Mouse (Mus musculus) liver, embryonic 13.5 days (tissue): Measurements from ENCODE around the gene Tmem45a2. TPM values are rescaled to one million over a fixed set of nuclear protein-coding genes. Genes with fewer than 3 reads are reported as not detected.

ENCODE experiments used
- ATAC-seq: fragments of 200-750 bp; cut with Nextera tagmentation; 2 replicates; pipeline ENCODE4 v1.8.0; 2017; ENCODE audit warnings: low read depth, mild to moderate bottlenecking, moderate number of reproducible peaks, moderate library complexity
- DNase-seq: peaks from one replicate; pipeline ENCODE4 v3.0.0; 2022
- H3K27ac ChIP-seq: fragments of 300-500 bp; sonication (generic); 2 replicates; pipeline ENCODE4 v1.5.1; 2015; ENCODE audit warnings: moderate library complexity, mild to moderate bottlenecking, inconsistent platforms
- H3K27me3 ChIP-seq: fragments of 300-500 bp; sonication (generic); 2 replicates; pipeline ENCODE4 v1.6.1; 2015; ENCODE audit warnings: mild to moderate bottlenecking, inconsistent platforms
- H3K36me3 ChIP-seq: fragments of 300-500 bp; sonication (generic); 2 replicates; pipeline ENCODE4 v1.6.1; 2015; ENCODE audit warnings: mild to moderate bottlenecking, inconsistent platforms
- H3K4me1 ChIP-seq: fragments of 300-500 bp; sonication (generic); replicated peaks from 2 replicates; pipeline ENCODE4 v1.6.1; 2015; ENCODE audit warnings: inconsistent platforms
- H3K4me2 ChIP-seq: fragments of 300-500 bp; sonication (generic); 2 replicates; pipeline ENCODE4 v1.6.1; 2015; ENCODE audit warnings: inconsistent platforms, mild to moderate bottlenecking, moderate library complexity
- H3K4me3 ChIP-seq: fragments of 300-500 bp; sonication (generic); replicated peaks from 2 replicates; pipeline ENCODE4 v1.5.1; 2015; ENCODE audit warnings: mild to moderate bottlenecking, inconsistent platforms
- H3K9ac ChIP-seq: fragments of 300-500 bp; sonication (generic); 2 replicates; pipeline ENCODE4 v1.6.1; 2015; ENCODE audit warnings: mild to moderate bottlenecking, inconsistent platforms
- H3K9me3 ChIP-seq: fragments of 300-500 bp; sonication (generic); replicated peaks from 2 replicates; pipeline ENCODE4 v1.6.1; 2016; ENCODE audit warnings: inconsistent platforms
- WGBS: fragments of 180-500 bp; shearing (Covaris S2); methylation state at CpG from one replicate; pipeline ENCODE4 v1.1.7; 2015; ENCODE audit not compliant: insufficient replicate concordance; 5-methylcytosine and 5-hydroxymethylcytosine counted together
- polyA plus RNA-seq: library from polyadenylated mRNA; unstranded; fragments of >200 nt; fragmentation: Nextera tagmentation; extraction: Ambion mirVana; gene quantifications from 2 replicates; pipeline ENCODE4 v1.2.1, GENCODE M21; 2015

Tmem45a2 gene
- polyA plus RNA-seq = 0.20 TPM in 1 of 2 replicates, not detected in the other

DNA sequence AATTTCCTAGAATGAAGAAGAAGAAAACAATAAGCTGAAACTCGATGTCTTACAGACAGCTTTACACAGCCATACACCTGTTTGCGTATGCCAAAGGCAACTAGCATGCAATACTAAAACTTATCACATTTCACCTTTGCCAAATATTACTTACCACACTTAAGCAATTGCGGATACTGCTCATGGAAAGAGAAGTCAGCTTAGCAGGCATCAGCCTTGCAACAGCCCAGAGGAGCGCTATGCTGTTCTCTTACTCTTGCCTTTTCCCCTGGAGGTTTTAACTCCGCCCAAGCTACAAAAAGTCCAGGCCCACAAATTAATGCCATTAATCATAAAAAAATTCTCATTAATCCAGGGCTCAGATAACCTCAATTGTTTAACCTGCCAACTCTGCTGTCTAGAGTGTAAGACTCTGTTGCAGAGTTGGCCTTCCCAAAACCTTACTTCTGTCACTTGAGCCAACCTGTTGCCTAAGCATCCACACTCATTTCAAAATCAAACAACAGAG lies at the start of gene Tmem45a2:
TSS of gene Tmem45a2 (minus strand) at position 241 of the 508 bp plus-strand sequence.
- Histone ChIP-seq H3K27me3 (no peaks in the 10 kb centered on the region), H3K36me3 (no peaks in the 10 kb centered on the region), H3K4me3 (no peak within 1 kb of the TSS), H3K9ac (no peak within 1 kb of the TSS), H3K27ac (no peak within 1 kb of the TSS), H3K4me1 (no peaks in the 10 kb centered on the region), H3K9me3 (no peaks in the 10 kb centered on the region), H3K4me2 (no peak within 1 kb of the TSS)
- 67% methylated on average over 5 of the region's 5 CpGs for WGBS
- DNase-seq = no peak
- ATAC-seq = no peak

DNA sequence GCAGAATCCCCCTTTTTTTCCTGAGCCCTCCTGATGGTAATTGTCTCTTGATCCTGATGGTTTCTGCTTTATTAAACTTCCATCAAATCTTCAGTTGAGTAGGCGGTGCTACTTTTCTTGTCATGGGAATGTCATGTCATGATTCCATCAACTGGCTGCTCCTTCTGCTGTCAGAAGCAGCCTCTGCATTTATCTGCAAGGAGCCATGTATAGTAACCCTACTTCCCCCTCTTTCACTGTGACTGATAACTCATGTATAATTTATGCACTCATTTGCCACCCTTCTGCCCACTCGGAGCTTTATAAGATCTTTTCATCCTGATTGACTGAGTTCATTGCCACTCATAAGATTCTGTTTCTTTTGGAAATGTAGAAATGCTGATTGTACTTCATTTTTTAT lies 46.4 kb upstream of the Tmem45a2 start:
- WGBS = 44% methylated on average over 2 of the region's 2 CpGs

DNA sequence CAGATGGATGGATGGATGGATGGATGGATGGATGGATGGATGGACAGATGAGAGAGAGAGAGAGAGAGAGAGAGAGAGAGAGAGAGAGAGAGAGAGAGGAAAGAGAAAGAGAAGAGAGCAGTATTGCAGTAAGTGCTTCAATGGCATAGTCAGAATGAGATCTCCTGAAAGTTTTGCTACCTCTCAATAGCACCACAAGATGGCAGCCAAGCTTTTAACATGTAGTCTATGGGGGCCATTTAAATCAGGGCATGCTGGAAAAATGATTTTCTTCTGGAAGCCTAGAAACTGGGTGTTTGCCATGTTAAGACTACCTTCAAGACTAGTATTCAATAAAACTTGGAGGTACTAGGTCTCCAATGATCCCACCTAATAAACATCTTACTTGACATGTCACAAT lies 44.9 kb upstream of the Tmem45a2 start:
- Histone ChIP-seq H3K9me3 (no peaks in the 10 kb centered on the region), H3K27ac (no peak overlapping the region), H3K4me3 (no peak overlapping the region), H3K4me1 (peaks cover 8% of the 10 kb centered on the region), H3K9ac (no peak overlapping the region), H3K27me3 (peaks cover 9% of the 10 kb centered on the region; the same call in 1 of the 2 replicates), H3K36me3 (no peaks in the 10 kb centered on the region), H3K4me2 (no peak overlapping the region)
- no peak for DNase-seq
- ATAC-seq = no peak

More for the DNA sequence above, 46.4 kb upstream of the Tmem45a2 start:
- Histone ChIP-seq H3K36me3 (no peaks in the 10 kb centered on the region), H3K9ac (no peak overlapping the region), H3K27me3 (peaks cover 9% of the 10 kb centered on the region; the same call in 1 of the 2 replicates), H3K9me3 (no peaks in the 10 kb centered on the region), H3K4me3 (no peak overlapping the region), H3K4me2 (no peak overlapping the region), H3K27ac (no peak overlapping the region), H3K4me1 (peaks cover 14% of the 10 kb centered on the region)
- no peak for ATAC-seq
- no peak for DNase-seq

DNA sequence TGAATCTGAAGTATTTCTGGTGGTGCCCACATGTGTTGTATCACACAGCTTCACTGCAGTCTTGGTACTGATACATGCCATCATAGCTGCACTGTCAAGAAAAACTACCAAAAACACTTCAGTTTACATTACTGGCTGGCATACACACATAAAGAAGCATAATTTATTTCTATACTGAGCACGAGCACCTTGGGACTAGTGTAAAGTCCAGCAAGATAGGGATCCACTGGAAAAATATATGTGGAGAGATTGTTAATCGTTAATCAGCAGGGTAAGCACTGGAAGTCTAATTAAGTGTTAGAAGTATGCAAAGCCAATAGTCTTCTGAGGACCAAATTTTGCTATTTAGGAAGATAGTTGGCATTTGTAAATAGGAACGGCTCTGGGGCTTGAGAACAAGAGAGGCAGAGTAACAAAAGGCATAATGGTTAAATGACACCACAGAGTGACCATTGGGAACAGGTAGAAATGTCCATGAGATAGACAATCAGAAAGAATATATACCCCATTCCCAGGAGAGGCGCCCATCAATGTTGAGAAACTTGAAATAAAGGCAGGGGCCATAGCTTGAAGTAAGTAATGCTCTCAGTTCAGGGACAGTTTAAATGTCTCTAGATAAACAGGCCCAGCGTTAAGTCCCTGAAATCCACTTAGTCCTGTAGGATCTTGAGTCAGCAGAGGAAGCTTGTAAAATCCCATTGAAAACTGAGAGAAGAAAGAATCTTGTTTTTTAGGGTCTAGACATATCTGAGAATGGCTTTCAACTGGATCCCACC lies 35.2 kb upstream of the Tmem45a2 start:
- H3K4me1 ChIP-seq = no peaks in the 10 kb centered on the region
- 53% methylated on average over 5 of the region's 5 CpGs for WGBS
- H3K27ac ChIP-seq = no peak overlapping the region
- H3K9me3 ChIP-seq = no peaks in the 10 kb centered on the region
- H3K4me3 ChIP-seq = no peak overlapping the region
- no peak overlapping the region for H3K4me2 ChIP-seq
- no peak overlapping the region for H3K9ac ChIP-seq
- 0 out of 2 replicates have a peak, but pooled peaks cover 3% of the 10 kb centered on the region for H3K27me3 ChIP-seq
- no peaks in the 10 kb centered on the region for H3K36me3 ChIP-seq
- DNase-seq (no peak), ATAC-seq (no peak)

- Histone ChIP-seq H3K27me3 (no peaks in the 10 kb centered on the region), H3K4me2 (no peak overlapping the region), H3K9ac (no peak overlapping the region), H3K27ac (no peak overlapping the region), H3K36me3 (no peaks in the 10 kb centered on the region), H3K4me1 (no peaks in the 10 kb centered on the region), H3K9me3 (no peaks in the 10 kb centered on the region), H3K4me3 (no peak overlapping the region)
- WGBS = 60% methylated on average over 1 of the region's 1 CpGs
- ATAC-seq = no peak
- no peak for DNase-seq
Measured at GRCm38 (mm10) chr16:57101174-57101573, 30.0 kb upstream of the Tmem45a2 start.

- Histone ChIP-seq H3K9me3 (no peaks in the 10 kb centered on the region), H3K4me1 (no peaks in the 10 kb centered on the region), H3K9ac (no peak overlapping the region), H3K4me2 (no peak overlapping the region), H3K27ac (no peak overlapping the region), H3K36me3 (no peaks in the 10 kb centered on the region), H3K27me3 (no peaks in the 10 kb centered on the region), H3K4me3 (no peak overlapping the region)
- ATAC-seq (no peak), DNase-seq (no peak)
- WGBS = 54% methylated on average over 5 of the region's 5 CpGs
Measured at GRCm38 (mm10) chr16:57099572-57100237, 28.5 kb upstream of the Tmem45a2 start.

DNA sequence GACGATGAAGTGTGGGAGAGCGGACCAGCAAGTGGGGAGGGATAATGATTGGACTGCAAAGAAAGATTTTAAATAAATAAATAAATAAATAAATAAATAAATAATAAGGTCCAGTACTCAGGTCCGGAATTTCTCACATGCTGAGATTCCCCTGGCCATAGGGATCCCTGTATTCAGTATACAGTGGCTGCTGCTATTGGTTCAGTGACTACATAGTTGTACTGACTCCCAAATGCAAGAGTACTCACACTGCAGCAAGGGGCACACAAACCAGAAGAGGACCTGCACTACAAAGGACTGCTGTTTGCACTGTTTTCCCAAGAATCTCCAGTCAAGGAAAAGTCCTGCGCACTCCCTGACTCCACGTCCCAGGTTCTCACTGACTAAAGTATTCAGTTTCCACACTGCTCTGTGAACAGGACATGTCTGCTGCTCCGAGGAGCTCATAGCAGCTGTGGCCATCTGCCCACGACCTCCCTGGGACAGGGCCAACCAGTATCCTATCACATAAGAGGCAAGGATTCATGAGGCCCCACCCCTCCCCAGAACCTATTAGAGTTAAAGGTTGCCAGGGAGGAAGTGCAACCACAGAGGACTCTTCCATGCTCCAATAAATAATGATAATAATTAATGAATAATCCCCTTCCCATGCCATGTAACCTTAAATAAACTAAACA lies 27.4 kb upstream of the Tmem45a2 start:
- WGBS = 53% methylated on average over 7 of the region's 7 CpGs
- H3K27me3 ChIP-seq = no peaks in the 10 kb centered on the region
- no peak for DNase-seq
- ATAC-seq = no peak
- H3K9me3 ChIP-seq = no peaks in the 10 kb centered on the region
- H3K4me3 ChIP-seq = no peak overlapping the region
- H3K27ac ChIP-seq = no peak overlapping the region
- H3K9ac ChIP-seq = no peak overlapping the region
- no peak overlapping the region for H3K4me2 ChIP-seq
- H3K36me3 ChIP-seq = no peaks in the 10 kb centered on the region
- no peaks in the 10 kb centered on the region for H3K4me1 ChIP-seq

DNA sequence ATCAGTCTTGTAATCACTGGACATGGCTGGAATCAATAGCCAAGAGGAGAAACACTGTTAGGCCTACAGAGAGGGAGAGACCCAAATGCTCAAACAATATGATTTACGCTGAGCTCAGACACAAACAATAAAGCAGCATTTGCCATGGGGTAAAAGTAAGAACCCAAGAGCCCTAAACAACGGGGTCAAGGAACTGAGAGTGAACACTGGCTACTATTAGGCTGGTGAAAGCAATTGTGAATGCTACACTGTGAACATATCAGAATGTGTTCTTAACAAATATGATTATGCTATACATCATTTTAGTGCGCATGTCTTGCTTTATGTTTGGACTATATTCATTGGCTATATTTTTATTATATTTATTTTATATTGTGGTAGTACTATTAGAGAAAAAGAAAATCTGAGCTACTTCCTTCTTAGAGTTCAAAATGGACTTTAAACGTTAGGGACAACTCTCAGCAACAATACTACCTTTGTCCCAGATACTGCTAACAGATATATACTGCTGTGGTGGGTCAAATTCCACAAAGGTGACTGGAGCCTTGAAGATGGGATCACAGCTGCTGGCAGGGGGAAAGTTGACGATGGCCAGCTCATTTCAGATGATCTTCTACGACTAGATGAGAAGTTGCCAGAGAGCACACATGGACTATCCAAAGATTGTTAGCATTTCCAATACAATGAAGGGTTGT lies 21.9 kb upstream of the Tmem45a2 start:
- H3K4me1 ChIP-seq = no peaks in the 10 kb centered on the region
- H3K27me3 ChIP-seq = no peaks in the 10 kb centered on the region
- ATAC-seq (no peak), DNase-seq (no peak)
- no peak overlapping the region for H3K4me3 ChIP-seq
- no peaks in the 10 kb centered on the region for H3K36me3 ChIP-seq
- 42% methylated on average over 6 of the region's 6 CpGs for WGBS
- H3K9me3 ChIP-seq = no peaks in the 10 kb centered on the region
- no peak overlapping the region for H3K4me2 ChIP-seq
- no peak overlapping the region for H3K9ac ChIP-seq
- no peak overlapping the region for H3K27ac ChIP-seq

DNA sequence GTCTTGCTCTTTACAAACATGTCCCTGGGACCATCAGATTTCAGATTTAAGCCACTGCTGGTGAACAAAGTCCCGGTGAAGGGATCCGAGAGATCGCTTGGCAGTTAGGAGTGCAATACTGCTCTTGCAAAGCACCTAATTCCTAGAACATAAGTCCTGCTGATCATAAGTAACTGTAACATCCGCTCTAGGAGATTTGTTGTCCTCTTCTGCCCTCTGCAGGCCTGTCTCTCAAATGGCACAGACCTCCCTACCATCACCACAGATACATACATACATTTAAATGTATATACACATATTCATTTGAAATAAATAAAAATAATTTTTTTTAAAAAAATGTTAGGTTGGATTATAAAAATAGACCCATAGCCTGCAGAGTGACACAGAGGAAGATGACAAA lies 21.3 kb upstream of the Tmem45a2 start:
- Histone ChIP-seq H3K4me2 (no peak overlapping the region), H3K9me3 (no peaks in the 10 kb centered on the region), H3K36me3 (no peaks in the 10 kb centered on the region), H3K27ac (no peak overlapping the region), H3K27me3 (no peaks in the 10 kb centered on the region), H3K9ac (no peak overlapping the region), H3K4me1 (no peaks in the 10 kb centered on the region), H3K4me3 (no peak overlapping the region)
- DNase-seq = no peak
- ATAC-seq = no peak
- WGBS = 32% methylated on average over 4 of the region's 4 CpGs

DNA sequence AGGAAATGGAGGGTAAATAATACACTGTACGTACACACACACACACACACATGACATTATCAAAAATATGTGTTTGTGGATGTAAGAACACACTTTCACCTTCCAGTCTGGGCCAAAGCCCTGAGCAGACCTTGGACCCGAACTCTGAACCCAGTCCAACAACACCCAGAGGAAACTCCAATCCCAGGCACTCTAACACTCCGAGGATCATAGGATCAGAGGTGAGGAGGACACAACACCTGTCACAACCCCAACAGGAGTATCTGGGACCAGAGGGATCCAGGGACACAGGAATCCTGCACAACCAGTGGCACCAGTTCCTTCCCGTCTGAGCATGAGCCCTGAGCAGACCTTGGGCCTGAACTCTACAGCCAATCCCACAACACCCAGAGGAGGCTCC lies 8.4 kb upstream of the Tmem45a2 start:
- Histone ChIP-seq H3K9me3 (no peaks in the 10 kb centered on the region), H3K27ac (no peak overlapping the region), H3K4me1 (no peaks in the 10 kb centered on the region), H3K9ac (no peak overlapping the region), H3K4me3 (no peak overlapping the region), H3K4me2 (no peak overlapping the region), H3K36me3 (no peaks in the 10 kb centered on the region), H3K27me3 (no peaks in the 10 kb centered on the region)
- WGBS = 49% methylated on average over 4 of the region's 4 CpGs
- ATAC-seq = no peak
- no peak for DNase-seq

GRCm38 (mm10) chr16:57075986-57076385 lies 4.8 kb upstream of the Tmem45a2 start:
- no peak overlapping the region for H3K9ac ChIP-seq
- ATAC-seq (no peak), DNase-seq (no peak)
- no peak overlapping the region for H3K4me3 ChIP-seq
- H3K4me2 ChIP-seq = no peak overlapping the region
- no peaks in the 10 kb centered on the region for H3K9me3 ChIP-seq
- WGBS = 55% methylated on average over 7 of the region's 7 CpGs
- no peaks in the 10 kb centered on the region for H3K27me3 ChIP-seq
- no peaks in the 10 kb centered on the region for H3K36me3 ChIP-seq
- H3K27ac ChIP-seq = no peak overlapping the region
- H3K4me1 ChIP-seq = no peaks in the 10 kb centered on the region
